Mouse (Mus musculus) B cell, adult 2 months (primary cell): ENCODE results near the gene Ftcd.
A peak's percentile ranks its signal among the peaks of the same experiment; 100 is the strongest.

Experiments used
- DNase-seq, 2 experiments: peaks; one replicate each; pipeline ENCODE4 v3.0.0; 2022

The Ftcd gene

DNA sequence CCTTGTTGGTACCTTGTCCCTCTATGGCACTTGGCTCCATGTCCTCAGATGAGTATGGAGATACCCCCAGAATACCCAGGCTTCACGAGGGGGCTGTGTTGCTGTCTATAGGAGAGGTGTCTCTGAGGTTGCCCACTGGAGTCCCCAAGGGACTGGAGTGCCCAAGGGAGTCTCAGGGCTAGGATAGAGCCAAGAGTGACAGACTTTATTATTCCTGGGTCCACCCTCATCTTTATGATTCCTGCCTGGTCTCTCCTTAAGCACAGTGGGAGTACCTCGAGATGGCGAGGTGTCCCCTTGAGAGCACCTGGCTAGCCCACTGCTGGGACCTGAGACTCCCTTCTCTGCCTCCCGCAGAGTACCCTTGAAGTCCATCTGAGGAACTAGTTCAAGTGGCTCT, 47.0 kb downstream of the Ftcd start:
- DNase-seq: no peak

DNA sequence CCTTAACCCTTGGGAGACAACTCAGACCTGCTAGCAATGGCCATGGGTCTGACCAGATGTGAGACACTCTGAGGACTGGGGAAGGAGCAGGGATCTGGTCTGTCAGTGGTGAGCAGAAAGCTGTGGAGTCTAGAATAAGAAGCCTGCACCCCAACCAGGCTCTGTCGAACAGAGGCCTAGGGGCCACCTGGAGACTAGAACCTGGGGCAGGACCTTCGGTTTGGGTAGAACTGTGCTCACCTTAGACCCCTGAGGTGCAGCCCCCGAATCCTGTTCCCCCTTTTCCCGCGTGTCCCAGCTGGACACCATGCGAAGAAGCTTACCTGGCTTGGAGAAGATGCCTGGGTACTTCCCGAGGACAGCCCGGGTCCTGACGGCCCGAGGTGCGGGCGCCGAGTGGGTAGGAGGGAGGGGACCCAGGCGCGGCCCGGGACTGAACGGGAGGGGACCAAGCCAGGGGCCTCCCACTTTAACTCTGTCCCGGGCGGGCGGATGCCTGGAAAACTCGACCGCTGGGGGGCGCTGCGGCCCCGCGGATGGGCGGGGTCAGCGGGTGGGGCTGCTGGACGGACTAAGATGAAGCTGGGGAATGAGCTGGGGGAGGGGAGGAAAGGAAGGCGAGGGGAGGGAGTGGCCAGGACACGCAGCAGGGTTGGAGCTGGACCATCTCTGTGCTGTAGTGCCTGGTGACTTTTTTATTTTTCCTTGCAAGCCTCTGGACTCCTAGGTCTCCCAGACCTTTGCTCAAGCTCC, 47.7 kb downstream of the Ftcd start, which contains the start of gene Col6a2:
TSS of gene Col6a2 (minus strand) at position 703 of the 753 bp plus-strand sequence.
- peak; percentile 6 to 25 for DNase-seq

DNA sequence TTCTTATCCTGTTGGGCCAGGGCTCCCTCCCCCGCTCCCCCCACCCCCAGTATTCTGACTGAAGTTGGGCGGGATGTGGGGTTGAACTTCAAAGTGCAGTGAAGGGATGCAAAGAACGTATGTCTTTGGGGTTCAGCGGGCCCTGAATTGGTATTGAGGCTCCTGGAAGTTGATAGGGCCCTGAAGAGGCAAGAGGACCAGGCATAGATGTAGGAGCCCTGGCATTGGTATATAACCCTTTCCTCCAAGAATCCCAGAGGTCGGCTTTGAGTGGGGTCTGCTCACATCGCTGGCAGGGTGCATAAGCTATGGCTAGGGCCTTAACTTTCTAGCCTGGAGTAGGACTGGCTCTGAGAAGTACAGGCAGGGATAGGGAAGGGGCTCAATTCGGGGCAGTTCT, 48.3 kb downstream of the Ftcd start:
- no peak for DNase-seq

DNA sequence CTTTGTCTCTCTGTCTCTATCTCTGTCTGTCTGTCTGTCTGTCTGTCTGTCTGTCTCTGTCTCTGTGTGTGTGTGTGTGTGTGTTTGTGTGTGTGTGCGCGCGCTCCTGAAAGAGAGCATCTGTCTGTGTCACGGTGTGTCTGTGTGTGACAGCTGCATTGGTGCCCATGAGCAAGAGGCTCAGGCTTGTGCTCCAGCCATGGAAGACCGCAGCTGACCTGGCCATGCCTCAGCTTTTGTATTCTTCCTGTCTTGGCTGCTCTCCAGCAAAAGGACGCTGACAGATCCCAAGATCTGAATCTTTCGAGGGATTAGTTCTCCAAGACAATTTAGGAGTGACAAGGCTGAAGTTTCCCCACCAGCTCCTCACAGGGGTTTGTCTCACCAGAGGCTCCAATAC, 49.5 kb downstream of the Ftcd start:
- no peak for DNase-seq

DNA sequence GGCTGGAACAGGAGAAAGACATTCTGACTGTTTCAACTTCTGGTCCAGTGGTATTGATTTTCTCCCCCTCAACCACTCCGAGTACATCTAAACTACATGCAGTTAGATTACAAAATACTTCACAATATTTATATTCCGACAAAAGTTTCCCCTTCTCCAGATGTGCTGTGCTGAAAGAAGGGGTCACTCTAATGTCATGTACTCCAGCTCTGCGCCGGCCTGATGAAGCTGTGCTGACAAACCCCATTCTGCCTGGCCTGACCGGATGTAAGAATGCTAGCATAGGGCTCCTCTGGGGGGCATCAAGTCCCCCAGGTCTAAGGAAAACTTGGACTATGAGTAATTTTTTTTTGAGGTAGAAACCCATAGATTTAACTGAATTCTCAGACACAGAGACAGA, 52.3 kb downstream of the Ftcd start:
- DNase-seq: no peak

DNA sequence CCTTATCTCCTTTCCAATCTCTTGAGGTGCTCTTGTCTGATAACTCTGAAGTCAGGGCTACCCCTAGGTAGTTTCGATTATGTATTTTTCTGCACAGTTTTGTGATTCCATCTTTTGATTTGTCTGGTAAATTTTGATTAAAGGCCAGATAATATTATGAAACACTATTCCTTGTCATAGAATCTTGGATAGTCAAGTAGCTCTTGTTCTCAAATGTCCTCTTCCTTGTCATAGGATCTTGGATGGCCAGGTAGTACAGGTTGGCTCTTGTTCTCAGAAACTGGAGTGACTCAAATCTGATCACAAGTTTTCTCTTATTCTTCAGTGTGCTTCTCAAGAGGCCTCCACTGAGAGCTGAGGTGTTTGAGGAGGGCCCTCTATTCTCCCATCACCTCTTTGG, 55.2 kb downstream of the Ftcd start:
- no peak for DNase-seq

DNA sequence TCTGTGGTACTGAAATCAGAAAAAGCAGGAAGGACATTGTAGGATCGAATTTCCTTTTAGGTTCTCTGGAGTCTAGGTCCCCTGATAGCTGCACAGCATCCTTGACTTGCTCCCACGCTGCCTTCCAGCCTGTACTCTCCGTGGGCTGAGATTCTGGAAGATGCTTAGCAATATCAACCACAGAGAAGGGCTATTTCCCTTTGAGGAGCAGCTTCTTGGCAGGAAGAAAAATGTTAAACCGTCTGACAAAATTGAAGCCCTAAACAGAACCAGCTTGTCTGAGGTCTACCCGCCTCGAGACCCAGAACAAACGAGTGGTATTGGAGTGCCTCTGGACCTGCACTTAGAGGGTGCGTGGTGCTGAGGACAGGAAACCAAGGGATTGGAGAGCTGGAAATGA, 57.2 kb downstream of the Ftcd start:
- no peak for DNase-seq

DNA sequence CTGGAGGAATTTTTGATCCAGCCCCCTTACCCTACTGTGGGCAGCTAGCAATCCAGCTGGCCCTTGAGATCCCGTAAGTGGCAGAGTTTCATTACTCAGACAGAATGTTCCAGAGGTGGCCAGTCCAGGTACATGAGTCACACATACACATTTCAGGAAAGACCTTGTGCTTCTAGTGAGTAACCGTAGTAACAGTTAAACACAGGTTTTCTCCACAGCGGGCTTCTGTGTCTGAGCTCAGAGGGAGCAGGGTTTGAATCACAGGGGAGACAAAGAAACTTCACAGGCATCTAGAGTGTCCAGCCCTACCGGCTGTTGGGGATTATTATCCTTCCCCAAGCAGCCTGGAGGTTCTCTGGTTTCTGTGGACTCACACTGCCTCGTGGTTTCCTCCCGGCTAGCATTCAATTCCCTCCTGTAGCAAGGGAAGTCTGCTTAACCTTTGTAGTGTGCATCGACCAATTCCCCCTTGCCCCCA, 58.7 kb downstream of the Ftcd start:
- DNase-seq: no peak

DNA sequence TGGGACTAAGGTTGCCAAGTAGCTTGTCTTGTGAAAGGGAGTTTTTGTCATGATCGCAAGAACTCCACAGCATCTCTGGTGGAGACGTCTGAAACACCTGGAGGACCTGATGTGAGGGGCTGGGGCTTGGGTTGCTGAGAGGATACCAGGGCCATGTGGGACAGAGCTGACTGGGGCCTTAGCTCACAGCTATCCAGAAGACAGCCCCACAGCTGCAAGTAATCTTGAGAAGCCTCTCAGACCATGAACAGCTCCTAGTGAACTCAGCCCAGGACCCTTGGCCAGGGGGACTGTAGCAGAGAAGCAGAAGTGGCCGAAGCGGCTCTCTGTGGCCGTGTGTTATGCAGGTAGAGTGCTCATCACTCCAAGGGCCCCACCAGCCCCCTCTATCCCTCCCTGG, 59.1 kb downstream of the Ftcd start:
- no peak for DNase-seq

DNA sequence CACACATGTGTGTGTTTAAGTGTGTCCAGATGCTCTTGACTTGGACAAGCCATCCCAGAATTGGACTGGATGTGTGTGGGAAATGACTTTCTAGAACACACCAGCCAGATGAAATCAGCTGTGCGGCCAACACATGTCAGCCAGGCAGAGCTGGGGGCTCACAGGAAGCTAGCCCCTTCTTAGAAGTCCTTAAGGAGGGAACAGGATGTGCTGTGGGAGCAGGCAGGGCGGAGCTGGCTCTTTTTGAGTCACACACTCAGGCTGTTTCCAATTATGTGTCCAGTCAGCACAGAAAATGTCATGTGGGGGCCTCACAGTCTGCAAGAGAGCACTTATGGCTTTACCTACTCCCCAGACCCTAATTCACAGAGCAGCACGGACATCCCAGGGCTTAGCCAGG, 60.6 kb downstream of the Ftcd start:
- DNase-seq: no peak

DNA sequence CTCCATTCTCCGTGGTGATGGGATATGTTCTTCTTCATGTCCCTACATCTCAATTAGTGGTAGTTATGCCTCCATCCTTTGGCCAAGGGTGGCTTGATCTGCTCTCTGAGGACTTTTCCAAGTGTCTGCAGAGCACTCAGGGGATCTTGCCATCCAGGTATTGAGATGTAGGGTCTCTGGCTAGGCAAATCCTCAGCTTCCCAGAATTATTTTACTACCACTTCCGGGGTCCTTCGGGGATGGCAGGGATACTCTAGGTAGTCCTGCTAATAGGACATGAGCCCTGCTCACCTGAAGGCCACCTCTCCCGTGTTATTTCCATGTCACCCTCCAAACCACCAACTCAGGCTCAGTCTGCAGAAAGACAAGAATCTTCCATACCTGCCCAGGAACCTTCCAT, 61.2 kb downstream of the Ftcd start:
- no peak for DNase-seq
